Mouse (Mus musculus) megakaryocyte, embryonic 14.5 days (primary cell): Measurements from ENCODE around the gene Prelid3b.

Source experiments
- FLI1 ChIP-seq: IDR thresholded peaks from 2 replicates; pipeline ENCODE4 v1.6.1; 2012; ENCODE audit warnings: low read length, inconsistent platforms, mixed read lengths
- GATA1 ChIP-seq: IDR thresholded peaks from 3 replicates; pipeline ENCODE4 v1.6.1; 2012; ENCODE audit warnings: mixed read lengths, low read length, inconsistent platforms, borderline replicate concordance

- TF ChIP-seq GATA1 (no peak), FLI1 (no peak)
Observed at GRCm38 (mm10) chr2:174514887-174515286, 42.0 kb upstream of the Prelid3b start.
